Mouse (Mus musculus) testis, adult 2 months (tissue): Measurements from ENCODE around the gene Ptprt.

Experiments used
- CTCF ChIP-seq: fragments of 200-500 bp; IDR thresholded peaks from 2 replicates; pipeline ENCODE4 v1.5.1; 2012; ENCODE audit warnings: low read depth, mild to moderate bottlenecking, inconsistent platforms, low read length, moderate library complexity; ENCODE audit not compliant: control insufficient read depth, insufficient read depth, insufficient replicate concordance
- POLR2A ChIP-seq: fragments of 200-500 bp; IDR thresholded peaks from 2 replicates; pipeline ENCODE4 v1.6.1; 2012; ENCODE audit warnings: low read depth, mild to moderate bottlenecking, inconsistent platforms, low read length, moderate library complexity; ENCODE audit not compliant: control insufficient read depth

DNA sequence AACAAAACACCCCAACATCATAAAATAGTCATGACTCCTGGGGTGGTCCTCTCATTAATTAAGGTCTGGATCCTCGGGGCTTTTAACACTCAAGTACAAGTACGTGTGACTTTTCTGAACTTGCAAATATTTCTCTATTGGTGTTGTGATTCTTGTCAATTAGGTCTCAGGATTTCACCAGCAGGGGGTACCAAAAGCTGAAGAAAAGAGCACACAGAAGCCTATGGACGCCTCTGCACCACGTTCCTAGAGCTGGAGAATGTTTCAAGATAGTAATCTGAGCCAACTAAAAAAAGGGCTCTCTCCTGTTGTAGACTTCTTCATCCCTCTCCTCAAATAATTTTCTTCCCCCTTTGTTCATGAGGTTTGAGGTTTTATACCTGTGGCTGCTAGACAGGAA lies 1000.1 kb downstream of the Ptprt start:
- no peak for TF ChIP-seq CTCF
- TF ChIP-seq POLR2A = no peak
